Mouse (Mus musculus): ENCODE measurements around the gene Cryzl1. TPM values are rescaled to one million over a fixed set of nuclear protein-coding genes. Genes with fewer than 3 reads are reported as not detected.
A peak's percentile ranks its signal among the peaks of the same experiment; 100 is the strongest.

Gene Cryzl1
- polyA plus RNA-seq, 1 experiment from 2014 or later: 111 TPM

DNA sequence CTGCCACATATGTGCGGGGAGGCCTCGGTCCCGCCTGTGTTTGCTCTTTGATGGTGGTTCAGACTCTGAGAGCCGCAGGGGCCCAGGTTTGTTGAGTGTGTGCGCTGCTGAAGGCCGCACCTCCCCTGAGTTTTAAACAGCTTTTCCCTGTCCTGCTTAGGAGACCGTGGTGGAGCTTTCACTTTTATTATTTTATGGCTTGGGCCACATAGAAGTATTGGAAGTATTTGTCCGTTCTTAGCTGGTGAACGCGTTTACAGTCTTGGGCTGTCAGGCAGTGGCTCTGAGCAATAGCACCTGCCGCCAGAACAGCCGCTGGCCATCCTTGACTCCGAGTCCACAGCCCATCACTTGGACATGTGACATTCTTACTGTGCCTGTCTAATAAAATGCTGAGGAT is 26.9 kb downstream of the Cryzl1 start:
- H3K36me3 ChIP-seq (ENCODE audit: control insufficient read depth, insufficient read depth): peaks cover 26% of the 10 kb centered on the region
- WGBS: 92% methylated on average over 13 of the region's 13 CpGs
- H3K27ac ChIP-seq (ENCODE audit: low read length): no peak overlapping the region
- no peak overlapping the region for H3K4me2 ChIP-seq (ENCODE audit: low read length)
- no peaks in the 10 kb centered on the region for H3K9me3 ChIP-seq (ENCODE audit: control insufficient read depth, low read length)
- no peak for ATAC-seq
- no peaks in the 10 kb centered on the region for H3K27me3 ChIP-seq (replicated peaks; ENCODE audit: control insufficient read depth, insufficient read depth, low read length)
- no peak overlapping the region for H3K4me3 ChIP-seq (replicated peaks; ENCODE audit: low read length)
- no peaks in the 10 kb centered on the region for H3K4me1 ChIP-seq (replicated peaks; ENCODE audit: control insufficient read depth, insufficient read depth, low read length)
- H3K9ac ChIP-seq (replicated peaks; ENCODE audit: low read depth, low read length): no peak overlapping the region

DNA sequence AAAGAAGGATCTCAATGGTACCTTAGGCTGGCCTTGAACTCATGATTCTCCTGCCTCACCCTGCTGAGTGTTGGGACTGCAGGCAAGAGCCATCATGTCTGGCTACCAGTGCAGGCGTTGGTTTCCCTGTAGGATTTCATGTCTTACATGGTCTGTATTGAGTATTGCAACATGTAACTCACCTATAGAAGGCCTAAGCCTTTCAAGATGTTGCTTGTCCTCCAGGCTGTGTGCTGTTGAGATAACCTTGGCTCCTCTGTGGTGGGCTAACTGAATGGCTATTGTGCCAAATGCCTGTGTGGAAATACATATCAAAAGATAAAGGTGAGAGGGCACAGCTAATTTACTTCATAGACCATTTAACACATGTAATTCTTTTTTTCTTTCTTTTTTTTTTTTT is 29.8 kb downstream of the Cryzl1 start:
- 91% methylated on average over 1 of the region's 1 CpGs for WGBS
- Histone ChIP-seq H3K9me3 (ENCODE audit: control insufficient read depth, low read length) (no peaks in the 10 kb centered on the region), H3K36me3 (ENCODE audit: control insufficient read depth, insufficient read depth) (peaks cover 20% of the 10 kb centered on the region), H3K27me3 (replicated peaks; ENCODE audit: control insufficient read depth, insufficient read depth, low read length) (no peaks in the 10 kb centered on the region), H3K27ac (ENCODE audit: low read length) (no peak overlapping the region), H3K9ac (replicated peaks; ENCODE audit: low read depth, low read length) (no peak overlapping the region), H3K4me2 (ENCODE audit: low read length) (no peak overlapping the region), H3K4me3 (replicated peaks; ENCODE audit: low read length) (no peak overlapping the region), H3K4me1 (replicated peaks; ENCODE audit: control insufficient read depth, insufficient read depth, low read length) (no peaks in the 10 kb centered on the region)
- no peak for ATAC-seq

DNA sequence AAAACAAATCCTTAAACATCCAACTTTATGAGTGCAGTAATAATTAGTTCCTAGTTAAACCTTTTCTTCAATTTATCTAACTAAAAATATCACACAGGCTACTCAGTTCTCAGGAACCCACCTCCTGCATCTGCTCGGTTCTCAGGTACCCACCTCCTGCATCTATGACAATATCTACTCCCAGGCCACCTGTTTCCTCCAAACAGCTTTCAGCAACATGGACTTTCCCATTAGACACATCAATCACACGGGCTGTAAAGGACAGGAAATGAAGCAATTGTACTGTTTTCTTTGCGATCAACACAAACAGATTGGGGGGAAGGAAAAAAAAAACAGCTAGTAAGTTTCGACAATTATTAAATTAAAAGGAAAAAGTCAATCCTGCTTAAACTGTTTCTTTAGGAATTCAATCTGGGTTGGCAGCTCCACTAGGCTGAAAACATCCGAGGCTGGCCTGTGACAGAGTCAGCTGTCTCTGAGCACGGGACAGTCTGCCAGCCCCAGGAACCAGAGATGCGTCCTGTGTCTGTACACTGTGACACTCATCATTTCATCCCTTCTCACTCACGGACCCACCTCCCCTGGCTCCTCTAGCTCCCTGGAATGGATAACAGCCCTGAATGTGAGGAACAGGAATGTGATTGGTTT is 33.5 kb downstream of the Cryzl1 start:
- H3K4me1 ChIP-seq (replicated peaks; ENCODE audit: control insufficient read depth, insufficient read depth, low read length): no peaks in the 10 kb centered on the region
- no peak overlapping the region for H3K4me2 ChIP-seq (ENCODE audit: low read length)
- H3K27me3 ChIP-seq (replicated peaks; ENCODE audit: control insufficient read depth, insufficient read depth, low read length): no peaks in the 10 kb centered on the region
- no peak overlapping the region for H3K9ac ChIP-seq (replicated peaks; ENCODE audit: low read depth, low read length)
- H3K27ac ChIP-seq (ENCODE audit: low read length): no peak overlapping the region
- H3K4me3 ChIP-seq (replicated peaks; ENCODE audit: low read length): no peak overlapping the region
- ATAC-seq: no peak
- WGBS: 79% methylated on average over 8 of the region's 8 CpGs
- H3K36me3 ChIP-seq (ENCODE audit: control insufficient read depth, insufficient read depth): peaks cover 14% of the 10 kb centered on the region
- no peaks in the 10 kb centered on the region for H3K9me3 ChIP-seq (ENCODE audit: control insufficient read depth, low read length)

DNA sequence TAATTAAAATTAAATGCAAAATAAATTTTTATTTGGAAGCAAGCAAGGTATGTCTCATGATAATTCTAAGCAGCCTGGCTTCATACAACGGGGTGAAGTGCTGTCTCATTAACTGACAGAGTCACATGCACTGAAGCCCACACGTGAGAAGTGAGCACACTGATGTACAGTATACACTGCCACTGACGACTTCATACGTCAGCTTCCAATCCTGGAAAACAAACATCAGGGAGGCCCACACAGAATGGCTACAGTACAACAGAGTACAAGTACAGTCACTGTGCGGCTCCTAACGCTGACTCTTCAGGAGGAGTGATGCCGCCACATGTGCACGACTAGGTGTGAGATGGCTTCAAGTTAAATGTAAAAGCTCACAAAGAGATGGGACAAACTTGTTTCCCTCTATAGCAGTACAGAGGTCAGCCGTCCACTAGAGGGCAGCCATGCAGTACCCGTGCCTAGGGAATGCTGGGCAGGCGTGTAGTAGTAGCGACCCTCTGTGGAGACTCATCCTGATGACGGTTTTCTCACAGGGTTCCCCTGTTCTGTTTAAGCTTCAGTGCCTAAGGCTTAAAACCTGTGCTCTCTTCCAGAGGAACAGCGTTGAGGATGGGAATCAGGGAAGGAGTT is 34.2 kb downstream of the Cryzl1 start:
- Histone ChIP-seq H3K36me3 (ENCODE audit: control insufficient read depth, insufficient read depth) (peaks cover 12% of the 10 kb centered on the region), H3K27ac (ENCODE audit: low read length) (no peak overlapping the region), H3K4me2 (ENCODE audit: low read length) (no peak overlapping the region), H3K4me1 (replicated peaks; ENCODE audit: control insufficient read depth, insufficient read depth, low read length) (peaks cover 3% of the 10 kb centered on the region; the same call in 1 of the 2 replicates), H3K27me3 (replicated peaks; ENCODE audit: control insufficient read depth, insufficient read depth, low read length) (no peaks in the 10 kb centered on the region), H3K4me3 (replicated peaks; ENCODE audit: low read length) (no peak overlapping the region), H3K9ac (replicated peaks; ENCODE audit: low read depth, low read length) (no peak overlapping the region), H3K9me3 (ENCODE audit: control insufficient read depth, low read length) (no peaks in the 10 kb centered on the region)
- ATAC-seq: peak; percentile 93
- 33% methylated on average over 14 of the region's 14 CpGs for WGBS

DNA sequence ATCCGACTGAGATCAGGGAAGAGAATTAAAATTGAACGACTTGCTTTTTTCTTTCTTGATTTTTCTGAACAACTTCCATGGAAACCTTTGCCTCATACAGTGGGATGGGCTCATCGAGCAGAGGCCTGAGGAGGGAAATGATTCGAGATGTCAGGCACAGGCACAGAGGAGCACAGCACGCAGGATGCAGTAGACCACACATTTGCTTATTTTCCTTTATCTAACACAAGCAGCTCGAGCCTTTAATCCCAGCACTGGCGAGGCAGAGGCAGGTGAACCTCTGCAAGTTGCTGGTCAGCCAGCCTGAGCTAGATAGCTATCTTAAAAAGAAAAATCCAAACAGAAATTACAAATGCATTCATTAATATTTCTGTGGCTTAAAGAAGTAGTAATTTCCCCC is 39.0 kb downstream of the Cryzl1 start:
- ATAC-seq: no peak
- peaks cover 17% of the 10 kb centered on the region for H3K4me1 ChIP-seq (replicated peaks; ENCODE audit: control insufficient read depth, insufficient read depth, low read length)
- peaks cover 5% of the 10 kb centered on the region; the same call in 1 of the 2 replicates for H3K36me3 ChIP-seq (ENCODE audit: control insufficient read depth, insufficient read depth)
- H3K4me3 ChIP-seq (replicated peaks; ENCODE audit: low read length): no peak overlapping the region
- no peaks in the 10 kb centered on the region for H3K9me3 ChIP-seq (ENCODE audit: control insufficient read depth, low read length)
- H3K27me3 ChIP-seq (replicated peaks; ENCODE audit: control insufficient read depth, insufficient read depth, low read length): no peaks in the 10 kb centered on the region
- H3K9ac ChIP-seq (replicated peaks; ENCODE audit: low read depth, low read length): no peak overlapping the region
- 42% methylated on average over 7 of the region's 7 CpGs for WGBS
- no peak overlapping the region for H3K4me2 ChIP-seq (ENCODE audit: low read length)
- no peak overlapping the region for H3K27ac ChIP-seq (ENCODE audit: low read length)

DNA sequence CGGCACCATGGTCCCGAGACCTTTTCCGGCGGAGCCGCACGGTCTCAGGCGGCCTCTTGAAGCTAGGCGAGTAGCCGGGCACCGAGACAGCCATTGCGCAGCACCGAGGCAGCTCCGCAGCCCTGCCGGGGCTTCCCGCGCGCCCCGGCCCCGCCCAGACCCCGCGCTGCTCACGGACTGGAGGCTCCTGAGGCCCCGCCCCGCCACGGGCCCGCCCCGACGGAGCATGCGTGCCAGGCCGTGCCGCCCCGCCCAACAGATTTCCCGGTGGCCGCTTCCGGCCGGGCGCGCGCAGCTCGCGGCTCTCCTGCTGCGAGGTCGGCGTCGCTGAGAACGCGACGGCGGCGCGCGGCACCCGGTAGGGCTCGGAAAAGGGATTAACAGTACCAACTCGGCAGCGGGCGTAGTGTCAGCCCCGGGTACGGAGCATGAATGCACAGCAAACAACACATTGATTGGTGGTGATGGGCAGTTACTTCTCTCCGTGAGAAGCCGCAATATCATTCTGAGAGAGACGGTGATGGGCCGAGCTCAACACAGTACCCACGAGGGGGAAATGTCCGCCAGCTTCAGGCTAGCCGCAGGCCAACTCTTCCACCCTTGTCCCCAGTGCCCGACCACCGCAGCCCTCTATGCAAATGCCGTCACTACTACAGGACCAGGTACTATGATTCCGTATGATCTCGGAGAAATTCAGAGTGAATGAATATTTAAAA is 40.0 kb downstream of the Cryzl1 start, which contains the start of gene Donson:
Donson (minus strand) TSS at position 152 of the 716 bp plus-strand sequence.
- peak; percentile 100 for ATAC-seq
- Histone ChIP-seq H3K27ac (ENCODE audit: low read length) (peak within 1 kb of the TSS; percentile 83), H3K36me3 (ENCODE audit: control insufficient read depth, insufficient read depth) (peaks cover 4% of the 10 kb centered on the region; the same call in 1 of the 2 replicates), H3K4me3 (replicated peaks; ENCODE audit: low read length) (peak within 1 kb of the TSS; percentile 89), H3K27me3 (replicated peaks; ENCODE audit: control insufficient read depth, insufficient read depth, low read length) (no peaks in the 10 kb centered on the region), H3K9me3 (ENCODE audit: control insufficient read depth, low read length) (no peaks in the 10 kb centered on the region), H3K9ac (replicated peaks; ENCODE audit: low read depth, low read length) (peak within 1 kb of the TSS; percentile 87), H3K4me2 (ENCODE audit: low read length) (peak within 1 kb of the TSS; percentile 77), H3K4me1 (replicated peaks; ENCODE audit: control insufficient read depth, insufficient read depth, low read length) (peaks cover 17% of the 10 kb centered on the region)
- WGBS: under 1% methylated on average over 56 of the region's 71 CpGs

DNA sequence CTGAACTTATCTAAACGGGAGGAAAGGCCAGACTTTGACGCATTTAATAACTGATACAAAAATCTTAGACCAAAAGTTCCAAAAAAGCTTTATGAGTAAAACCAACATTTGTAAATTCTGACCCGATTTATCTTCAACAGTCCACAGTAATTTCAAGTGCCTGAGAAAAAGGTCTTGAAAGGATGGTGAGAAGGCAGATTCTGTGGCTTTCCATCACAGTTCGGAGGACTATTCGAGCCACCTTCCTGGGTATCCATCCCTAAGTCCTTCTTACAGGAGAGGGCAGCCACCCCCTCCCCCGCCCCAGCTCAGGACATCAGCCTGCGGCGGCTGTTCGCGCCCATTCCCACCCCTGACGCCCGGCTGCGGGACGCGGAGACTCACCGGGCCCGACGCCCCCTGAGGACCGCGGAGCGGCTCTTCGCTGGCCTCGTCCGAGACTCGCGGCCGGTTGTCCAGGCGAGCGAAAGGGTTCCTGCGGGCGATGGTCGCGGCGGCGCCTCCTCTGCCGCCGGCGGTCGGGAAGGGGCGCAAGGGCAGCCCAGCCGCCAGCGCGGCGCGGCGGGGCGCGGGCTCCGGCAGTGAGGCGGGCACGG is 40.7 kb downstream of the Cryzl1 start:
- peak overlapping the region; percentile 77 for H3K4me2 ChIP-seq (ENCODE audit: low read length)
- peak overlapping the region; percentile 87 for H3K9ac ChIP-seq (replicated peaks; ENCODE audit: low read depth, low read length)
- H3K4me3 ChIP-seq (replicated peaks; ENCODE audit: low read length): peak overlapping the region; percentile 89
- under 1% methylated on average over 51 of the region's 51 CpGs for WGBS
- peaks cover 17% of the 10 kb centered on the region for H3K4me1 ChIP-seq (replicated peaks; ENCODE audit: control insufficient read depth, insufficient read depth, low read length)
- H3K9me3 ChIP-seq (ENCODE audit: control insufficient read depth, low read length): no peaks in the 10 kb centered on the region
- no peaks in the 10 kb centered on the region for H3K27me3 ChIP-seq (replicated peaks; ENCODE audit: control insufficient read depth, insufficient read depth, low read length)
- peaks cover 2% of the 10 kb centered on the region; the same call in 1 of the 2 replicates for H3K36me3 ChIP-seq (ENCODE audit: control insufficient read depth, insufficient read depth)
- peak; percentile 47 for ATAC-seq
- peak overlapping the region; percentile 81 for H3K27ac ChIP-seq (ENCODE audit: low read length)

DNA sequence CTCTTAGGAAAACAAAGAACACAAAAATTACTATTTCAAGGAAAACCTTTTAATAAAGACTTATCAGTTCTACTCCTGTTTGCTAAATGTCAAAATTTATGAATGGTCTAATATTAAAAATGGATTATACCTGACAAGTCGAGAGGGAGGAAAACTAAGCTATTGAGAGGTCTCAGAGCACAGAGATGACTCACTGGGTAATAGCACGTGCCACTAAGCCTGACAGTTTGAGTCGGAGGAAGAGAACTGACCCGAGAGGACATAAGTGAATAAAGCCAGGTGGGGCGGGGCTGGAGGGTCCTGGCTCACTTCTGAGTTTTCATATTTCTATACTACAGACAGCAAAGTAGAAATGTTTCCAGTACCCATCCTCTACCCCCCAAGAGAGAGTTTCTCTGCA is 42.4 kb downstream of the Cryzl1 start:
- Histone ChIP-seq H3K27me3 (replicated peaks; ENCODE audit: control insufficient read depth, insufficient read depth, low read length) (no peaks in the 10 kb centered on the region), H3K9ac (replicated peaks; ENCODE audit: low read depth, low read length) (no peak overlapping the region), H3K4me3 (replicated peaks; ENCODE audit: low read length) (no peak overlapping the region), H3K4me1 (replicated peaks; ENCODE audit: control insufficient read depth, insufficient read depth, low read length) (peaks cover 17% of the 10 kb centered on the region), H3K9me3 (ENCODE audit: control insufficient read depth, low read length) (no peaks in the 10 kb centered on the region), H3K4me2 (ENCODE audit: low read length) (no peak overlapping the region), H3K36me3 (ENCODE audit: control insufficient read depth, insufficient read depth) (peaks cover 2% of the 10 kb centered on the region; the same call in 1 of the 2 replicates), H3K27ac (ENCODE audit: low read length) (no peak overlapping the region)
- 88% methylated on average over 5 of the region's 5 CpGs for WGBS
- ATAC-seq: no peak

DNA sequence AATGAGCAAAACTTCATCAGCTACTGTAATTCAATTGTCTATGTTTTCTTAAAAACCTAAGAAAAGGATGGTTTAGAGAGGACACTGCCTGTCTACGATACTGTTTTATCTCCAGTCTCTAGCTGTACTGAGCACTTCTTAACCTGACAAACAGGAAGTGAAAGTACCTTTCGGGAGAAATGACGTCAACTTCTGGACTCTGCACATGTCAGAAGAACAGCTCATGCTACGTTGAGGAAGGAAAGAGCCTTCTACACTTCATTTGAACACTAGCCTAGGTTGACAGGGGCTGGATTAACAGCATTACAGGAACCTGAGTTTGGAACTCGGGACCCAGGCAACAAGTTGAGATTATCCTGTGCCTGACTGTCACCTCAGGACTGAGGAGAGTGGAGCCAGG is 43.2 kb downstream of the Cryzl1 start:
- no peaks in the 10 kb centered on the region for H3K9me3 ChIP-seq (ENCODE audit: control insufficient read depth, low read length)
- H3K36me3 ChIP-seq (ENCODE audit: control insufficient read depth, insufficient read depth): peaks cover 4% of the 10 kb centered on the region; the same call in 1 of the 2 replicates
- H3K4me3 ChIP-seq (replicated peaks; ENCODE audit: low read length): no peak overlapping the region
- H3K4me1 ChIP-seq (replicated peaks; ENCODE audit: control insufficient read depth, insufficient read depth, low read length): peaks cover 17% of the 10 kb centered on the region
- no peaks in the 10 kb centered on the region for H3K27me3 ChIP-seq (replicated peaks; ENCODE audit: control insufficient read depth, insufficient read depth, low read length)
- WGBS: 91% methylated on average over 5 of the region's 5 CpGs
- H3K27ac ChIP-seq (ENCODE audit: low read length): no peak overlapping the region
- no peak for ATAC-seq
- H3K9ac ChIP-seq (replicated peaks; ENCODE audit: low read depth, low read length): no peak overlapping the region
- H3K4me2 ChIP-seq (ENCODE audit: low read length): no peak overlapping the region

Measured in forebrain, embryonic 16.5 days (tissue).